Mouse (Mus musculus) ovary, adult 2 months (tissue): ENCODE results near the gene Tbx4. TPM values are rescaled to one million over a fixed set of nuclear protein-coding genes. Genes with fewer than 3 reads are reported as not detected.

Source experiments
- polyA plus RNA-seq: library from polyadenylated mRNA; depleted of rRNA; stranded (reverse); fragments of >200 nt; gene quantifications from 2 replicates; pipeline ENCODE4 v1.2.3, GENCODE M21; 2012; rRNA removed

The Tbx4 gene
- 2.2 and 2.6 TPM in 2 replicates for polyA plus RNA-seq

DNA sequence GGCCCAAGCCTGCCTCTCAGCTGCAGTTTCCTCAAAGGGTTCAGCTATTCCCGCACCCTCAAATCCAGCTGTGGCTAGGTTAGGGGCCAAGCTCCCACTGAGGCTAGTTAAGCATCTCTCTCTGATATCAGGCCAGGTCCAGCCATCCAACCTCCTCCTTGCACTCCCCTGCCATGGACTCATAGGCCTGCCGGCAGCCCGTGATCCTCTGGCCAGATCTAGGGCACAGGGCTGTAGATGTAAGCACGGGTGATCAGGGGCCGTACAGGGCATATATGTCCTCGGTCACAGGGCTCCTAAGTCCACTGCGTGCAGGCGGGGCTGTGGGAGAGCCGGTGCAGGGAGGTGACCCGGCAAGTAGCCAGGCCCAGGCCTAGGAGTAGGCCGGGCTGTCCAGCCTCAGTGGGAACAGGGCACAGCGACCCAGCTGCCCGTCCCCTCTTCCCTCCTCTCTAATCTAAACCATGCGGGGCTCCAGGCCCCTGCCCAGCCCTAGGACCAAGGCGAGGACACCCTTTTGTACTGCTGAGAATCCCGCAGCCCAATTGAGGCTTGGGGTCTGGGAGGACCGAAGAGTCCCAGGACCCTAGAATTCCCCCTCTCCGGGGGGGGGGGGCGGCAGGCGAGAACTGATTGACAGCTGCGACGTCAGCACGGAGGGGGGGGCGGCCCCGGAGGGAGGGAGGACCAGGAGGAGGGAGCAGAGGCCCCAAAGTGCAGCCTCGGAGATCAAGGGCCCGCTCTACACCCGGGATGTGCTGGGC is at the start of gene Tbx4:
TSS of gene Tbx4 (plus strand) at position 758 of the 764 bp plus-strand sequence.

DNA sequence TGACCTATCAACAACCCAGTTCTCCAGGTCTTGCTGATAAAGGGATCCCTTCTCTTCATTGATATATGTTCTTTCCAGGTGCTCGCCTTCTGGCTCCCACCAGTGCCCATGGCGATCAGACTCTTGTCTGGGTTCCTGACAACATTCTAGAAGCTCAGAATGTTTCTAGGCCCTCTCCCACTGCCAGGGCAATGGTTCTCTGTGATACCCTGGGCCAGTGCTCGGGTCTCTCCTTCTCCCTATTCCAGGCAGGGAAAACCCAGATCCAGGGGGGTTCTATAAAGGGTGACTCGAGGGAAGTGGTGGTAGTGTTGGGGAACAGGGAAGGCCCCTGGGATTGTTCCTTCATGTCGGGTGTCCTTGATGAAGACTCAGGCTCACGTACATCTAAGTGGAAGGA is 36.0 kb upstream of the Tbx4 start, which contains the start of gene Gm11444:
TSS of gene Gm11444 (minus strand) at position 101 of the 400 bp plus-strand sequence.

Other genes with a start within 250 kb of the Tbx4 start
- gene Tbx2, start 53.9 kb upstream of the Tbx4 start, polyA plus RNA-seq, result 90.6 and 123 TPM in 2 replicates
- gene Gm11444, start 36.1 kb upstream of the Tbx4 start, polyA plus RNA-seq, result not detected in 2 replicates